Mouse (Mus musculus) MEL (cell line): ENCODE results near the gene Gm38119. TPM values are rescaled to one million over a fixed set of nuclear protein-coding genes. Genes with fewer than 3 reads are reported as not detected.
"Not testable (repeated sequence)": the region's sequence is repeated elsewhere in the genome, so short reads cannot be mapped to it uniquely, and the experiment has no call there.

Source experiments
- DNase-seq: peaks from one replicate; pipeline ENCODE4 v3.0.0; 2011; ENCODE audit warnings: low read depth, low spot score
- H3K27ac ChIP-seq: 2 replicates; pipeline ENCODE4 v1.5.1; 2012; ENCODE audit warnings: low read depth, mild to moderate bottlenecking, control low read depth, low read length, moderate library complexity; ENCODE audit not compliant: control insufficient read depth
- H3K27me3 ChIP-seq, 2 experiments: fragments of 150-350 bp in 1 of 2; sonication (generic) in 1 of 2; 2 replicates each; pipeline ENCODE4 v1.6.1; 2012; ENCODE audit warnings: low read length in 2 of 2, mild to moderate bottlenecking in 2 of 2, improper control_type of control experiment in 1 of 2, moderate library complexity in 1 of 2; ENCODE audit not compliant: insufficient read depth in 2 of 2, control insufficient read depth in 1 of 2
- H3K36me3 ChIP-seq, 2 experiments: 2 replicates each; pipeline ENCODE4 v1.6.1; 2012 to 2014; ENCODE audit warnings: low read length in 2 of 2, improper control_type of control experiment in 1 of 2, inconsistent platforms in 1 of 2, mild to moderate bottlenecking in 1 of 2; ENCODE audit not compliant: insufficient read depth in 2 of 2, control insufficient read depth in 1 of 2
- H3K4me1 ChIP-seq, 2 experiments: fragments of 150-350 bp in 1 of 2; sonication (generic) in 1 of 2; 2 replicates each; pipeline ENCODE4 v1.6.1; 2012; ENCODE audit warnings: low read length in 2 of 2, improper control_type of control experiment in 1 of 2, mild to moderate bottlenecking in 1 of 2; ENCODE audit not compliant: insufficient read depth in 2 of 2, control insufficient read depth in 1 of 2
- H3K4me3 ChIP-seq, 2 experiments: fragments of 150-350 bp in 1 of 2; sonication (generic) in 1 of 2; 2 replicates each; pipeline ENCODE4 v1.5.1; 2012; ENCODE audit warnings: low read depth in 2 of 2, low read length in 2 of 2, mild to moderate bottlenecking in 2 of 2, moderate library complexity in 2 of 2, control low read depth in 1 of 2, improper control_type of control experiment in 1 of 2; ENCODE audit not compliant: control insufficient read depth in 1 of 2, insufficient read depth in 1 of 2
- H3K79me2 ChIP-seq: 2 replicates; pipeline ENCODE4 v1.6.1; 2012; ENCODE audit warnings: mild to moderate bottlenecking, low read length, moderate library complexity; ENCODE audit not compliant: control insufficient read depth, poor library complexity, insufficient read depth
- H3K9ac ChIP-seq: 2 replicates; pipeline ENCODE4 v1.6.1; 2012; ENCODE audit warnings: low read depth, mild to moderate bottlenecking, control low read depth, low read length, moderate library complexity; ENCODE audit not compliant: control insufficient read depth, poor library complexity, severe bottlenecking
- H3K9me3 ChIP-seq: fragments of 150-350 bp; sonication (generic); replicated peaks from 2 replicates; pipeline ENCODE4 v1.6.1; 2012; ENCODE audit warnings: mild to moderate bottlenecking, low read length, improper control_type of control experiment, moderate library complexity; ENCODE audit not compliant: insufficient read depth
- CTCF ChIP-seq, 3 experiments: IDR thresholded peaks in 2 of 3; conservative IDR thresholded peaks in 1 of 3; 2 replicates each; pipeline ENCODE4 v1.5.1; 2011 to 2012; ENCODE audit warnings: low read length in 3 of 3, low read depth in 2 of 3, mild to moderate bottlenecking in 2 of 3, improper control_type of control experiment in 1 of 3, inconsistent platforms in 1 of 3, mixed read lengths in 1 of 3, moderate library complexity in 1 of 3; ENCODE audit not compliant: control insufficient read depth in 1 of 3, insufficient read depth in 1 of 3, poor library complexity in 1 of 3, severe bottlenecking in 1 of 3
- E2F4 ChIP-seq: IDR thresholded peaks from 2 replicates; pipeline ENCODE4 v1.6.1; 2011; ENCODE audit warnings: low read depth, low read length, improper control_type of control experiment, borderline replicate concordance
- ELF1 ChIP-seq: IDR thresholded peaks from 2 replicates; pipeline ENCODE4 v1.6.1; 2014; ENCODE audit warnings: low read depth, mild to moderate bottlenecking, inconsistent platforms, low read length, improper control_type of control experiment, moderate library complexity
- ETS1 ChIP-seq: IDR thresholded peaks from 2 replicates; pipeline ENCODE4 v1.6.1; 2012; ENCODE audit warnings: low read depth, mild to moderate bottlenecking, inconsistent platforms, low read length, improper control_type of control experiment, moderate library complexity
- GATA1 ChIP-seq: IDR thresholded peaks from 2 replicates; pipeline ENCODE4 v1.6.1; 2011; ENCODE audit warnings: low read depth, low read length, improper control_type of control experiment
- MAFK ChIP-seq: IDR thresholded peaks from 2 replicates; pipeline ENCODE4 v1.6.1; 2011; ENCODE audit warnings: low read depth, mild to moderate bottlenecking, low read length, improper control_type of control experiment, borderline replicate concordance
- MXI1 ChIP-seq: IDR thresholded peaks from 2 replicates; pipeline ENCODE4 v1.6.1; 2011; ENCODE audit warnings: mild to moderate bottlenecking, low read depth, low read length, improper control_type of control experiment
- NELFE ChIP-seq: IDR thresholded peaks from 2 replicates; pipeline ENCODE4 v1.6.1; 2011; ENCODE audit warnings: low read depth, low read length, improper control_type of control experiment
- POLR2AphosphoS2 ChIP-seq: IDR thresholded peaks from 2 replicates; pipeline ENCODE4 v1.6.1; 2011; ENCODE audit warnings: low read length, improper control_type of control experiment
- SIN3A ChIP-seq: IDR thresholded peaks from 2 replicates; pipeline ENCODE4 v1.6.1; 2012; ENCODE audit warnings: low read length, improper control_type of control experiment, inconsistent platforms
- TAL1 ChIP-seq: IDR thresholded peaks from 2 replicates; pipeline ENCODE4 v1.6.1; 2012; ENCODE audit warnings: mild to moderate bottlenecking, inconsistent platforms, low read length, moderate library complexity, mixed read lengths
- USF1 ChIP-seq: IDR thresholded peaks from 2 replicates; pipeline ENCODE4 v1.6.1; 2014; ENCODE audit warnings: low read depth, mild to moderate bottlenecking, inconsistent platforms, low read length, improper control_type of control experiment, moderate library complexity
- polyA plus RNA-seq, 2 experiments: library from polyadenylated mRNA; stranded (reverse) in 1 of 2; unstranded in 1 of 2; fragments of >175 nt in 1 of 2; fragments of >200 nt in 1 of 2; gene quantifications; 2 replicates each; pipeline versions ENCODE4 v1.2.1 to v1.2.4; 2012; ENCODE audit warnings: low replicate concordance in 2 of 2, low read depth in 1 of 2; ENCODE audit not compliant: insufficient read length in 2 of 2, insufficient read depth in 1 of 2, missing spikeins in 1 of 2
- total RNA-seq: library from RNA; depleted of rRNA; stranded (reverse); fragments of 300-350 nt; gene quantifications from 2 replicates; pipeline ENCODE4 v1.2.3, GENCODE M21; 2012; rRNA removed

Gene Gm38119
- total and polyA plus RNA-seq, 3 experiments: not detected

GRCm38 (mm10) chr3:92694613-92695012, 44.3 kb downstream of the Gm38119 start (continued):
- no peak for TF ChIP-seq MAFK

- Histone ChIP-seq H3K36me3 (no peaks in the 10 kb centered on the region), H3K79me2 (no peaks in the 10 kb centered on the region), H3K9ac (no peak overlapping the region), H3K27ac (no peak overlapping the region), H3K4me3 (no peak overlapping the region), H3K9me3 (no peaks in the 10 kb centered on the region), H3K27me3 (no peaks in the 10 kb centered on the region), H3K4me1 (no peaks in the 10 kb centered on the region)
- DNase-seq: no peak
- TF ChIP-seq SIN3A (no peak), GATA1 (no peak), POLR2AphosphoS2 (no peak), E2F4 (no peak), CTCF (IDR thresholded peaks at IDR 0.05 in 2 of 3, conservative IDR thresholded peaks at IDR 0.05 in 1 of 3; ENCODE audit: control insufficient read depth in 1 of 3, insufficient read depth in 1 of 3, low read depth in 2 of 3, low read length in 3 of 3, poor library complexity in 1 of 3, severe bottlenecking in 1 of 3) (no peak), ELF1 (no peak), MAFK (no peak), MXI1 (no peak), ETS1 (no peak), NELFE (no peak), TAL1 (no peak), USF1 (no peak)
Observed at GRCm38 (mm10) chr3:92691688-92692087, 47.2 kb downstream of the Gm38119 start.

GRCm38 (mm10) chr3:92689154-92689553, 49.7 kb downstream of the Gm38119 start:
- H3K4me1 ChIP-seq, DNase-seq, H3K79me2 ChIP-seq, H3K9ac ChIP-seq, H3K9me3 ChIP-seq, H3K36me3 ChIP-seq, H3K27me3 ChIP-seq, H3K27ac ChIP-seq, H3K4me3 ChIP-seq: not testable (repeated sequence)

Other genes starting within 250 kb of the Gm38119 start
- gene Sprr4, start 238.6 kb downstream of the Gm38119 start, total RNA-seq: not detected in 2 replicates
- gene Sprr4, start 238.6 kb downstream of the Gm38119 start, polyA plus RNA-seq: not detected
- gene 2310046K23Rik, start 204.6 kb downstream of the Gm38119 start, total RNA-seq: not detected in 2 replicates
- gene 2310046K23Rik, start 204.6 kb downstream of the Gm38119 start, polyA plus RNA-seq: not detected
- not detected in 2 replicates for gene Ivl, start 165.4 kb downstream of the Gm38119 start, total RNA-seq
- not detected for gene Ivl, start 165.4 kb downstream of the Gm38119 start, polyA plus RNA-seq
- gene Smcp, start 150.1 kb downstream of the Gm38119 start, total RNA-seq: not detected in 2 replicates
- not detected for gene Smcp, start 150.1 kb downstream of the Gm38119 start, polyA plus RNA-seq
- gene 2210017I01Rik, start 131.6 kb downstream of the Gm38119 start, total RNA-seq: not detected in 2 replicates
- gene 2210017I01Rik, start 131.6 kb downstream of the Gm38119 start, polyA plus RNA-seq: not detected
- not detected in 2 replicates for gene Lce6a, start 117.4 kb downstream of the Gm38119 start, total RNA-seq
- not detected for gene Lce6a, start 117.4 kb downstream of the Gm38119 start, polyA plus RNA-seq
- not detected in 2 replicates for gene Lce1a1, start 90.8 kb downstream of the Gm38119 start, total RNA-seq
- gene Lce1a1, start 90.8 kb downstream of the Gm38119 start, polyA plus RNA-seq: not detected
- not detected in 2 replicates for gene Lce1b, start 82.2 kb downstream of the Gm38119 start, total RNA-seq
- not detected for gene Lce1b, start 82.2 kb downstream of the Gm38119 start, polyA plus RNA-seq
- gene Lce1a2, start 68.8 kb downstream of the Gm38119 start, total RNA-seq: not detected in 2 replicates
- not detected for gene Lce1a2, start 68.8 kb downstream of the Gm38119 start, polyA plus RNA-seq
- not detected in 2 replicates for gene Lce1c, start 59.8 kb downstream of the Gm38119 start, total RNA-seq
- not detected for gene Lce1c, start 59.8 kb downstream of the Gm38119 start, polyA plus RNA-seq
- gene Lce1d, start 51.9 kb downstream of the Gm38119 start, total RNA-seq: not detected in 2 replicates
- not detected for gene Lce1d, start 51.9 kb downstream of the Gm38119 start, polyA plus RNA-seq
- not detected in 2 replicates for gene Lce1e, start 30.0 kb downstream of the Gm38119 start, total RNA-seq
- not detected for gene Lce1e, start 30.0 kb downstream of the Gm38119 start, polyA plus RNA-seq
- gene Lce1f, start 18.7 kb downstream of the Gm38119 start, total RNA-seq: not detected in 2 replicates
- gene Lce1f, start 18.7 kb downstream of the Gm38119 start, polyA plus RNA-seq: not detected
- gene Lce1g, start 13.2 kb upstream of the Gm38119 start, total RNA-seq: not detected in 2 replicates
- not detected for gene Lce1g, start 13.2 kb upstream of the Gm38119 start, polyA plus RNA-seq
- gene Lce1h, start 26.0 kb upstream of the Gm38119 start, total RNA-seq: not detected in 2 replicates
- not detected for gene Lce1h, start 26.0 kb upstream of the Gm38119 start, polyA plus RNA-seq
- not detected in 2 replicates for gene Lce1i, start 39.8 kb upstream of the Gm38119 start, total RNA-seq
- not detected for gene Lce1i, start 39.8 kb upstream of the Gm38119 start, polyA plus RNA-seq
- not detected in 2 replicates for gene Lce1j, start 51.4 kb upstream of the Gm38119 start, total RNA-seq
- not detected for gene Lce1j, start 51.4 kb upstream of the Gm38119 start, polyA plus RNA-seq
- gene Lce1k, start 68.8 kb upstream of the Gm38119 start, total RNA-seq: not detected in 2 replicates
- not detected for gene Lce1k, start 68.8 kb upstream of the Gm38119 start, polyA plus RNA-seq
- gene Kprp, start 88.2 kb upstream of the Gm38119 start, total RNA-seq: not detected in 2 replicates
- not detected for gene Kprp, start 88.2 kb upstream of the Gm38119 start, polyA plus RNA-seq
- gene Lce1l, start 112.2 kb upstream of the Gm38119 start, total RNA-seq: not detected in 2 replicates
- not detected for gene Lce1l, start 112.2 kb upstream of the Gm38119 start, polyA plus RNA-seq
- not detected in 2 replicates for gene 2310050C09Rik, start 131.1 kb upstream of the Gm38119 start, total RNA-seq
- not detected for gene 2310050C09Rik, start 131.1 kb upstream of the Gm38119 start, polyA plus RNA-seq
- gene Lce3a, start 187.1 kb upstream of the Gm38119 start, total RNA-seq: not detected in 2 replicates
- not detected for gene Lce3a, start 187.1 kb upstream of the Gm38119 start, polyA plus RNA-seq
- gene Lce3b, start 193.9 kb upstream of the Gm38119 start, total RNA-seq: not detected in 2 replicates
- not detected for gene Lce3b, start 193.9 kb upstream of the Gm38119 start, polyA plus RNA-seq
- gene Lce3c, start 205.4 kb upstream of the Gm38119 start, total RNA-seq: not detected in 2 replicates
- not detected for gene Lce3c, start 205.4 kb upstream of the Gm38119 start, polyA plus RNA-seq
- gene Lce3d, start 218.3 kb upstream of the Gm38119 start, total RNA-seq: not detected in 2 replicates
- gene Lce3d, start 218.3 kb upstream of the Gm38119 start, polyA plus RNA-seq: not detected
- not detected in 2 replicates for gene Lce3e, start 228.0 kb upstream of the Gm38119 start, total RNA-seq
- gene Lce3e, start 228.0 kb upstream of the Gm38119 start, polyA plus RNA-seq: not detected